Mouse (Mus musculus) embryonic fibroblast, embryonic 13.5 days (primary cell): Measurements from ENCODE around the gene Cd300e. TPM values are rescaled to one million over a fixed set of nuclear protein-coding genes. Genes with fewer than 3 reads are reported as not detected.

ENCODE experiments used
- H3K27ac ChIP-seq: 2 replicates; pipeline ENCODE4 v1.5.1; 2012; ENCODE audit warnings: low read length, control low read depth, inconsistent platforms; ENCODE audit not compliant: insufficient read depth
- H3K4me1 ChIP-seq: 2 replicates; pipeline ENCODE4 v1.6.1; 2011; ENCODE audit warnings: low read length; ENCODE audit not compliant: control insufficient read depth, insufficient read depth
- H3K4me3 ChIP-seq: 2 replicates; pipeline ENCODE4 v1.5.1; 2011; ENCODE audit warnings: mild to moderate bottlenecking, control low read depth, low read length; ENCODE audit not compliant: insufficient read depth
- CTCF ChIP-seq: IDR thresholded peaks from 2 replicates; pipeline ENCODE4 v1.5.1; 2011; ENCODE audit warnings: mild to moderate bottlenecking, control low read depth, low read length, moderate library complexity, borderline replicate concordance; ENCODE audit not compliant: insufficient read depth
- POLR2A ChIP-seq: IDR thresholded peaks from 2 replicates; pipeline ENCODE4 v1.6.1; 2011; ENCODE audit warnings: low read depth, mild to moderate bottlenecking, control low read depth, low read length, moderate library complexity
- polyA plus RNA-seq: library from polyadenylated mRNA; stranded (reverse); fragments of >200 nt; gene quantifications from 2 replicates; pipeline ENCODE4 v1.2.4, GENCODE M21; 2011; ENCODE audit warnings: low read depth; ENCODE audit not compliant: missing spikeins, insufficient read length

Cd300e gene
- polyA plus RNA-seq, 1 experiment = not detected

- Histone ChIP-seq H3K4me3 (no peak overlapping the region), H3K27ac (no peak overlapping the region), H3K4me1 (no peaks in the 10 kb centered on the region)
- TF ChIP-seq POLR2A (no peak), CTCF (no peak)
Observed at GRCm38 (mm10) chr11:115004070-115004469, 57.9 kb downstream of the Cd300e start.

Other genes starting within 250 kb of the Cd300e start
- gene Gprc5c, start 211.0 kb downstream of the Cd300e start, polyA plus RNA-seq = 6.4 and 9.2 TPM in 2 replicates
- 0.84 TPM in 1 of 2 replicates, not detected in the other for gene Cd300a, start 172.1 kb downstream of the Cd300e start, polyA plus RNA-seq
- gene Cd300lb, start 127.8 kb downstream of the Cd300e start, polyA plus RNA-seq = 0.48 and 1.1 TPM in 2 replicates
- not detected in 2 replicates for gene Cd300c, start 93.0 kb downstream of the Cd300e start, polyA plus RNA-seq
- gene Cd300ld, start 72.3 kb downstream of the Cd300e start, polyA plus RNA-seq = 0.18 and 0.58 TPM in 2 replicates
- 0.67 TPM in 1 of 2 replicates, not detected in the other for gene Cd300c2, start 60.3 kb downstream of the Cd300e start, polyA plus RNA-seq
- gene Cd300ld2, start 46.0 kb downstream of the Cd300e start, polyA plus RNA-seq = not detected in 2 replicates
- not detected in 2 replicates for gene Cd300ld4, start 35.2 kb downstream of the Cd300e start, polyA plus RNA-seq
- not detected in 2 replicates for gene Cd300ld5, start 24.4 kb downstream of the Cd300e start, polyA plus RNA-seq
- gene Cd300ld3, start 13.8 kb downstream of the Cd300e start, polyA plus RNA-seq = 1.2 TPM in 1 of 2 replicates, not detected in the other
- 0.32 and 0.35 TPM in 2 replicates for gene Rab37, start 29.3 kb upstream of the Cd300e start, polyA plus RNA-seq
- gene Cd300lf, start 71.8 kb upstream of the Cd300e start, polyA plus RNA-seq = 0.81 TPM in 1 of 2 replicates, not detected in the other
- gene Slc9a3r1, start 101.2 kb upstream of the Cd300e start, polyA plus RNA-seq = 22.3 and 23.4 TPM in 2 replicates
- 11.6 and 13.3 TPM in 2 replicates for gene Tmem104, start 125.3 kb upstream of the Cd300e start, polyA plus RNA-seq
- 13.3 and 20.7 TPM in 2 replicates for gene Nat9, start 125.7 kb upstream of the Cd300e start, polyA plus RNA-seq
- gene Grin2c, start 205.1 kb upstream of the Cd300e start, polyA plus RNA-seq = not detected in 2 replicates
- 4.1 and 6.4 TPM in 2 replicates for gene Fdxr, start 214.9 kb upstream of the Cd300e start, polyA plus RNA-seq
- gene Fads6, start 235.5 kb upstream of the Cd300e start, polyA plus RNA-seq = 0.15 TPM in 1 of 2 replicates, not detected in the other
- gene Otop2, start 245.0 kb upstream of the Cd300e start, polyA plus RNA-seq = not detected in 2 replicates